Mouse (Mus musculus): ENCODE results near the gene Ndc1.

Gene Ndc1

DNA sequence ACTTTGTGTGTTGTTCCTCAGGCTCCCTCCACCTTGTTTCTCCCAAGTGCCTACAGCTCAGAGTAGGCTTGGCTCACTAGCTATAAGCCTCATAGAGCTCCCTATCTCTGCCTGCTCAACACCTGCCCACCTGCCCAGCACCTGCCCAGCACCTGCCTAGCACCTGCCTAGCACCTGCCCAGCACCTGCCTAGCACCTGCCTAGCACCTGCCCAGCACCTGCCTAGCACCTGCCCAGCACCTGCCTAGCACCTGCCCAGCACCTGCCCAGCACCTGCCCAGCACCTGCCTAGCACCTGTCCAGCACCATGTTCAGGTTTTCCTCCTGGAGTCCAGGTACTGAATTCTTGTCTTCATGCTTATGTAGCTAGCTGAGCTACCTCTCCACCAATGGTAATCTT lies 1.2 kb upstream of the Ndc1 start:
- DNase-seq: peak in 1 of 2 experiments; percentile 22

DNA sequence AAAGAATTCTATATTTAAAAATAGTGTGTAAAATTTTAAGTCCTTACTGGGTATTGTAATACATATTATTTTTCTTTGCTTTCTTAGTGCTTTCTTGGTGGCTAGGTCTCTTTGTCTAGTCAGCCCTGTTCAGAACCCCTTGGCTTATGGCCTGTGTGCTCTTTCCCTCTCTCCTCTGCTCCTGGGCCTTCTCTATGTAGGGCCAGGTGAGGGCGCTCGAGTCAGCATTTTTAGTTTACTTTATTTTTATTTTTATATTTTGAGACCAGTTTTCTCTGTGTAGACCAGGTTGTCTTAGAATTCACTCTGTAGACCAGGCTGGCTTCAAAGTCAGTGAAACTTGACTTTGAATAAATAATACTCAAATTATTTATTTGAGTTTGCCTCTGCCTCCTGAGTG lies 4.7 kb downstream of the Ndc1 start:
- DNase-seq: no peak

DNA sequence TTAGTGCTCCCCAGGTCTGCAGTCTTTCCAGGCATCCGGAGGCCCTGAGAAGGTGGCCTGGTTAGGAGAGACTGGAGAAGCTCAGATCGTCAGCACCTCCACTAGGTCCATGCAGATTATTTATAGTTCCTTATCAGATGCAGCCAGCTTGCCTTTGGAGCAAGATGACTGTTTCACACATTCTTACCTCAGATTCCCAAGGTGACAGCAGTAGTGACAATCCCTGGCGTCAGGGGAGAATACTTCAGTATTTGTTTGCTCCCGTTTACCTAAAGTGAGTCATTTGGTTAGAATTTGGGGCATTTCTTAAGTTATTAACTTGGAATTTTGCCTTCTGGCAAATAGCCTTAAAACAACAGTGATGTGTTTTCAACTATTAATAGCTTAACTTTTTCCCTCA lies 7.1 kb downstream of the Ndc1 start:
- DNase-seq: no peak

DNA sequence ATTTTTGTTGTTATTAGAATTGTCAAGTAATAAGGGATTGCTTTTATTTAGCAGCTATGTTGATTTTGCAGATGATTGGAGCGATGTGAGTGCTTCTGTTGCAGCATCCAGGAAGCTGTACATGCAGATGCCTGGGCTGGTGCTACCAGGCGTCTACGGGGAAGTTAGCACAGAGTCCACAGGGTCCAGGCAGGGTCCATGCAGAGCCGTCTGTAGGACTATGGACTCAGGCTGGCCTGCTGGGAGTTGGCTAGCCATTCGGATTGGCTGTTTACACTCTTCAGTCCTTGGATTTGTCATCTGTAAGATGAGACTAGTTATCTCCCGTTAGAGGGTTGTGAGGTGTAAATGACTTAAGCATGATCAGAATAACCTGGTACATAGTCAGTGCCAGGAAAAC lies 11.4 kb downstream of the Ndc1 start:
- peak; percentile 60 to 86 for DNase-seq

DNA sequence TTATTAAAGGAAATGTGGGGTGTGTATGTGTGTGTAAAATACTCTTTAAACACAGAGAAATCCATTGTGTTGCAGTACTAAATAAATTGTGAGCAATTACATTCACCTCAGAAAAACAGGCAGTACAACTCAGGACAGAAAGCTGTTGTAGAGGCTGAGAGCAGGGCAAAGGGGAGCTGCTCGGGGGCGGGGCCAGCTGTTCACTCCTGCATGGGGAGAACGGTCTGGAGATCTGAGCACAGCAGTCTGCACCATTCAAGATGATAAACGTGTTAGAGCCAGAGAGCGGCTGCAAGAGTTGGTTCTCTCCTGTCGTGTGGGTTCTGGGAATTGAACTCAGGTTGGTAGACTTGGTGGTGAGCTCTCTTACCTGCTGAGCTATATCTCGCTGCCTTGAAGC lies 13.3 kb downstream of the Ndc1 start:
- peak; percentile 40 to 61 for DNase-seq

DNA sequence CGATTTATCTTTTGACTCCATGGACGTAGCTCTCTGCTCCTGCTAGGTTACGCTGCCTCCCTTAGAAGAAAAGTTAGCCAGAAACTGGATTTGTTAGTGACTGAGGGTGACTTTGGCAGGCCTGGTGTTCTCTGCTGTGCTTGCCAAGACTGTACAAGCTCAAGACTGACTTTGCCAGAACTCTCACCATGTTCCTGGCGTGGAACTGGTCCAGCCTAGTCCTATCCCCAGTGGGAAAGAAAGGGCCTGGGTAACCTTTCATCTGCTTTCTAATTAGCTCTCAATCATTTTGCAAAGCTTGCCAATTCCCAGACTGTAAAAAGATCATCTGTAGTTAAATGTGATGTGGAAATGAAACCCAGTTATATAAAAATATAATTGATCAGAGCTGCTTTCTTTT lies 19.5 kb downstream of the Ndc1 start:
- peak; percentile 24 to 53 for DNase-seq

DNA sequence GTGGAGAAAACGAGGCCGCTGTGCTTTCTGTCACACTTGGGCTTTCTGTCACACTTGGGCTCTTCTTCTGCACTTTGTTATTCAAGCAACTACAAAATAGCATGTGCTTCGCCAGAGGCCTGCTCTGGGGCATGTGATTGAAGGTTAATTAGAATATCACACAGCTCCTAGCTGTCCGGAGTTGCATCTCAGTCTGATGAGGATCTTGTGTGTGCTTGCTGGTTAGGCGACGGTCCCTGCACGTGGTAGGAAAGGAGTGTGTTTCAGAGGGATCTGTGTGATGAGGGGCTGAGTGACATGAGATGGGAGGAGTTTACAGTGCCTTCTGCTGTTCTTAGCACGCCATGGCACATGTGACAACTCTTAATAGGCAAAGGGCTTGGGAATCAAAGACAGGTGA lies 19.9 kb downstream of the Ndc1 start:
- DNase-seq: no peak

DNA sequence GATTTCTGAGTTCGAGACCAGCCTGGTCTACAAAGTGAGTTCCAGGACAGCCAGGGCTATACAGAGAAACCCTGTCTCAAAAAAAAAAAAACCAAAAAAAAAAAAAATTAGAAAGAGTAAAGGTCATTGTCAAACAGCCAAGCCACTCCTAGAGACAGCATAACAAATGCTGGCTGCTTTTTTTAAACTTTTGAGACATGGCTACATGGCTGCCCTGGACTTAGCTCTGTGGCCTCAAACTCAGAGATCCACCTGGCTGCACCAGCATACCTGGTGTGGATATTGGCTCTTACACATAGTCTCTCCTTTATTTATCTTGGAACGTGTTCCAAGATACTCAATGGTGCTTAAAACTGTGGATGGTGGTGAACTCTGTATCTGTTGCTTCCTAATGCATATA lies 20.7 kb downstream of the Ndc1 start:
- peak; percentile 29 to 78 for DNase-seq

DNA sequence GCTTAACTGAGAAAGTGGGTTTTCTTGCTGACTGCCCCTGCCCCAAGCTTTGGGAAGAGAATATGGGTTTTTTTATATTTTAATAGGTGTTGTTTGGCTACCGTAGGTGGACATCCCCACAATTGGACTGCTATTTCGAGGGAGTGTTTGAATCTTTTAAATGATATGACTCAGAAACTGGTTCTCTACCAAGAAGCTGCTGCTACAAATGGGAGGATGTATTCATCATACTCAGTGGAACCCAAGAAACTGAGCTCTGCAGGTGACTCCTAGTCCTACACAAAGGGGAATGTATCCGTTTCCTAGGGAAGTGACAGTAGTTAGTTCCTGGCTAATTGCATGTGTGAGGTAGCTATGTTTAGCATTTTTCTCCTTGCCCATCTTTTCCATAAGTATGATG lies 21.8 kb downstream of the Ndc1 start:
- DNase-seq: no peak

DNA sequence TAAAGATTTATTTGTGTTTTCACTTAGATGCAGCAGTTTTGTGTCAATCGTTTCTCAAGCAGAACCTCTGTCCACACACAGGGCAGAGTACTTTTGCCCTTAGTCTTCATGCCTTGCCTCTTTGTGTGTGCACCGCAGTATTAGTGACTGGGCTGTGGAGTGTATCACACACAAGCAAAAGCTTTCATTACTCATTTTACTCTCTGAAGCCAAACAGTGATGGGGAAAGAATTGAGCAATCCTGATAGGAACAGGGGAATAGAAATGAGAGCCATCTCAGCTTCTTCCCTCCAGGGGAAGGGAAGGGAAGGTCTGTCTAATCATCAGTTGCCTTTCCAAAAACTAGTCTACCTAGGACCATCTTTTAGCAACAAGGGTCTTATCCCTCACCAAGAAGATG lies 26.2 kb downstream of the Ndc1 start:
- no peak for DNase-seq

DNA sequence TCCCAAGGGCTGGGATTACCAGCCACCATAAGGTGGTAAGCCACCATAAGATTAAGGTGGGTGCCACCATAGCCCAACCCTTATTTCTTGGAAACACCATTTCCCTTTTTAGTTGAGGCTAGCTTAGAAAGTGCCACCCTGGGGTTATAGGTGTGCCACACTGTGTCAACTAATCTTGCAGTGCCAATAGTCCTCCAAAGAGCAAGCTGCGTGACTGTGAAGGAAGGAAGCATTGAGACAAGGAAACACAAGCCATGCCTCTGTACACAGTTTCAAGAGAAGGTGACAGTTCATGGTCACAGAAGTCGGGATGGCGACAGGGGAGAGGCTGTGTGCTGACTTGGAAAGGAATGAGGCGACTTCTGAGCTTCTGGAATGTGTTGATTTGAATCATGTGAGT lies 52.6 kb downstream of the Ndc1 start:
- no peak for DNase-seq

DNA sequence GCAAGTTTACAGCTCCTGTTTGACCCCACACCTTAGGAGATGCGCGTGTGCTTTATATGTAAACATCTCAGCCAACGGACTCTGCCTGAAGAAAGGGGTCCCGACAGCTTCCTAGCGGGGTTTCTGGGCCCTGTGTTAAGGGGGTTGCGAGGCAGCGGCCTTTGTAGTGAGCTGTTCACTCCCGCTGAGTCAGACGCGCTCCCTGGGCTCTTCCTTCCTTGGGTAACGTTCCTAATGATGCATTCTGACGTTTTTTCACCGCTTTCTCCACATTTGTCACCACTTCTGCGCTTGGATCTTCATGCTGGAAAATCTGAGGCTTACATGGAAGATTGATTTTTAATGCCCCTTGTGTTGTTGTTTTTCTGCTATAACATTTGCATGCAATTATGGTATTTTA lies 54.1 kb downstream of the Ndc1 start:
- DNase-seq: no peak

DNA sequence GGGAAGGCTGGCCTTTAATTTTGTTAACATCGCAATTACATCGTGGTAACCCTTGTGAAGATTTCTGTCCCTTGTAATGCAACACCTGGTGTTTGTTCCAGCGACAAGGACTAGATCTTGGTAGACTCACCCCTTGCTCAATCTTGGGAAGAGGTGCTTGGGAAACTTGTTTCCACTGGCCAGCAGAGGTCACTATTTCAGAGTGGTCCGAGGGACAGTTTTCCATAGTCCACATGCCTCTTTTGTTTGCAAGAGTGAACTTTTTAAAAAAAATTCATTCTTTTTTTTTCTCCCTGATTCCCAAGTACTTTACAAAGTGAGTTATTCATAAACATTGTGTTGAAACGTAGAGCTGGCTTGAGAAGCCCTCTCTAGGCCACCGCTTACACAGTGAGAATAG lies 54.6 kb downstream of the Ndc1 start:
- DNase-seq: peak; percentile 61 to 66

DNA sequence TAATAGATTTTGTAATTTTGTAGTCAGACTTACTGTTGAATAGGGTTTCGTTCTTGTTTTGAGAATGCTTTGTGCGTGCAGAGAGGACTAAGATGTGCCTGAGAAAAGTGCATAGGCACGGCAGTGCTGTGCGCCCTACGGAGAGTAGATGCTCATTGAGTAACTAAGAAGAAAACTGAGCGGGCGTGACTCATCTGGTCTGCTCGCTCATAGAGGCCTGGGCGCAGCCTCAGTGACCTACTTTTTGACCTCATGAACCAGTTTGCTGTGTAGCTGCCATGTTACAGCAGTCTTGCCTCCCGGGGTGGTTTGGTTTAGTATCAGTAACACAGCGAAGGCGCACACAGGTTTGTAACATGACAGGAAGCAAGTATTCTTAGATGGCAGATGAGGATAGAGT lies 58.0 kb downstream of the Ndc1 start:
- DNase-seq: no peak

DNA sequence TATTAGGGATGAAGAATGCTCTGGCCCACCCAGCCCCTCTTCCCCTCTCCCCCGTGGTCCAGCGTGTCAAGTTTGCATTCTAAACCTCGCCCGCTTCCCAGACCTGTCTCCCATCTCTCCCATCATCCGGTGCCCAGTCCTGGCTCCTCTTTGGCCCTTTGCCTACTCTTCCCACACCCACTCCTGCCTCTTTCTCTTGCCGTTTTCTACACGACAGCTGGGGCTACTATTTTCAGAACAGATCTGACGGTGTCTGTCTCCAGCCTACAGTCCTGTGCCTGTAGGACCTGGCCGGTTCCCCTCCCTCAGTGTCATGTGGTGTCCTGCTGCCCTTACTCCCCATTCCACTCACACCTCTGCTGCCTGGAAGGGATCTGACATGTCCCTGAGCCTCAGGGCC lies 59.0 kb downstream of the Ndc1 start:
- DNase-seq: no peak

DNA sequence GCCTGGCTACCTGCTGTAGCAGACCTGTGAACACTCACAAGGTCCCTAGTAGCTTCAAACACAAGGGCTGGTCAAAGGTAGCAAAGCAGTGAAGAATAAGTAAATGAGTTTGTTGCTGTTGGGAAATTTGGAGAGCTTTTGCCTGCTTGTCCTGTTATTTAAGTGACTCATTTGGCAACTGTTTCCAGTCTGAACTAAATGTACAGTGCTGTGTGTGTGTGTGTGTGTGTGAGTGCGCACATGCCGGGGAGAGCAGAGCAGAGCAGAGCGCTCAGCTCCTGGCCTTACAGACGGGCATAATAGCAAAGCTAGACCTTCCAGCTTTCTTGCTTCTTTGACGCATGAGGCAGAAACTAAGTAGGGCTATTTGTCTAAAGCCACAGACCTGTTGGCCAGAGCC lies 65.1 kb downstream of the Ndc1 start:
- DNase-seq: no peak

DNA sequence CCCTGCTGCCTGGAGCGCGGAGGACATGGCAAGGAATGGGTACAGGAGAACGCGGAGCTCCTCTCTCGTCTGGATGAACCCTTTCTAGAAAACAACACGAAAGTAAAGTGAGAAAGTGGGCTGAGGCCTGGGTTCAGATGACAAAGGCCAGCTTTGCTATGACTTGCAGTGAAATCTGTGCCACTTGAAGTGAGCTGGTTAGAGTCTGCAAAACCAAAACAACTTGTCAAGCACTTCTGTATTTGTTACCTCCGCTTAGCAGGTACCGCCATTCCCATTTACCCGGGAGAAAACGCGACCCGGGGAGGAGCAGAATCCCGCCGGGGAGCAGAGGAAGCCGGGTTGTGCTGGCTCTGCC lies 66.4 kb downstream of the Ndc1 start:
- DNase-seq: no peak

DNA sequence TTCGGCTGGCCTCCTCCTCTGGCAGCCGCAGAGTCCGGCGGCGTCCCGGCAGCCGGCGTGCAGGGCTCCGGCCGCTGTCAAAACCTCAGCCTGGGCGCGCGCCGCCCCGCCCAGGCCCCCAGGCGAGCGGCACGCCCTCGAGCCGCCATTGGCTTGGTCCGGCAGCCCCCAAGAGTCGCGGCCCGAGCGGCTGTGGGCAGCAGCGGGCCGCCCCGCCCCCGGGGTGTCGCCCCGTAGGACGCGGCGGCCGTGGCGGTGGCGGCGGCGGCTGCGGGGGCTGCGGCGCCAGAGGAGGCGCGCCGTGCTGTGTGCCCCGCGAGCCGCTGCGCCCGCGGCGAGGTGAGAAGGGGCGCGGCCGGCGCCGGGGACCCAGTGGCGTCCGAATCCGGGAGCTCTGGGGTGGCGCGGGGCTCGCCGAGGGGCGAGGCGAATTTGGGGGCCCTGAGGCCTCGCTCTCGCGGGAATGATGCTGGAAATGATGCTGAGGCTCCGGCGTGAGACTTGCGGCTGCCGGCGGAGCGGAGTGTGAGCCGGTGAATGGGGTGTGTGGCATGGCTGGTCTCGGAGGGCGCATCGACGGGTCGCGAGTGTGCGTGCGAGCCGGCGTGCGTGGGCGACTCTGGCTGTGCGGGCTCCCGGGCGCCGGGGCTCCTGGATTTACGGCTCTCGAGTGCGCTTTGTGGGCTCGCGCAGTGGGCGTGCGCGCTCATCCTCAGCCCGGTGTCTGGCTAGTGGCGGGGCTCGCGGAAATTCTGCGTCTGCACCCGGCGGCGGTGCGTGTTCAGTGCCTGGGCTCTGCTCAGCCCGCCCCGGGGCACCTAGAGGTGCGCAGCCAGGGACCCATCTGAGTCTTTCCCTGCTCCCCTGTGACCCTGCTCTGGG lies 67.0 kb downstream of the Ndc1 start, which contains the start of gene Glis1:
Gene Glis1, plus strand, starts transcription at position 236 of the 882 bp plus-strand sequence.
- peak; percentile 78 to 93 for DNase-seq

DNA sequence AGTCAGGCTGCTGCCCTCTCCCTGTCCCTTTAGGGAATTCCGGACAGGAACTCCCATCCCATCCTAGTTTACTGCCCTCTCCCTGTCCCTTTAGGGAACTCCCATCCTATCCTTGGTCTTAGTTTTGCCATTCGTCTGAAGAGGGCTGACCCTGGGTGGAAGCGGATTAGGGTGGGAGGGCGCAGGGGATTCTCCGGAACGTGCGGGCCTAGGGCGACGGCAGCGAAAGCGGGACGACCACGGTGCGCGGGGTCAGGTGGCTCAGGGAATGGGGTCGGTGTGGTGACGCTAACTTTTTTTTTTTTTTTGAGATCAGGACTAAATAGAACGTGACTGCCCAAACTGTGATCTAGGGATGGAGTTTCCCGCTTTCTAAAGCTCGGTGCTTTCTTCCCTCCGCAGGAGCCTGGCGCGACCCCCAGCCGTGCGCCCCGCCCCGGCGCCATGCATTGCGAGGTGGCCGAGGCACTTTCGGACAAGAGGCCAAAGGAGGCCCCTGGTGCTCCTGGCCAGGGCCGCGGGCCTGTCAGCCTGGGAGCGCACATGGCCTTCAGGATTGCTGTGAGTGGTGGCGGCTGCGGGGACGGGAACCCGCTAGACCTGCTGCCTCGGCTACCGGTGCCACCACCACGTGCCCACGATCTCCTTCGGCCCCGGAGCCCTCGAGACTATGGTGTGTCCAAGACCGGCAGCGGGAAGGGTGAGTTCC lies 67.8 kb downstream of the Ndc1 start:
- peak in 1 of 2 experiments; percentile 62 for DNase-seq

DNA sequence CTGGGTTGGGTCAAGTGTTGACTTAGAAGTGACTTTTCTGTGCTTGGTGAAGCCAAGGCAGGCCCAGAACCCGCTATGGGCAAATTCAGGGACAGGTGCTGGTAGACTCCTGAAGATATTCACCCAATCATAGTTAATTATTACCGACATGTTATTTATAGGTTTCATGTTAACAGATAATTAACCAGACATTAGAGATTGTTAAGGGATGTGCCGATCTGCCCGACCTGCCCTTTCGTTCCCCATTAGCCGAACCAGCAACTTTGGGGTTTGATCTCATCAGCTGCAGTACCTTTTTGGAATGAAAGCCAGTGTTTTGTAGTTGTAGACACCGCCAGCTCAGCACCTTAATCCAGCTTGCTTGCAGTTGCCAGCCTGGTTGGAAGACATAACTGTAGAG lies 68.9 kb downstream of the Ndc1 start:
- peak; percentile 60 to 83 for DNase-seq

DNA sequence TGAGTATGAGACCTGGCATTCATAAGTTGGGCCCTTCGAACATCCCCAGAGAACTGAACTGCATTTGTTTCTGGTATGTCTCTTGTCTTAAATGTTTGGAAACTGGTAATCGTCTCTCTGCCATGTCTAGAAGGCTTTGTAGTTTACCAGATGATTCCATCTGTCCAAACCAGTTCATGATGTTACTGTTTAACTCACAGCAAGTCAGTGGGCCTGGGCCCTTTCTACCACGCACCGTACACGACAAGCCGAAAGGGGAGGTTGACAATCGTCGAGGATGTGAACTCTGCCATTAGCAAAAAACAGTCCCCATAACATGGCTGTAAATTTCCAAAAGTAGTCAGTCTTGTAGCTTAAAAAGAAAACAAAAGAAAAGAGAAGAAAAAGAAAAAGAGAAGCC lies 71.2 kb downstream of the Ndc1 start:
- no peak for DNase-seq

DNA sequence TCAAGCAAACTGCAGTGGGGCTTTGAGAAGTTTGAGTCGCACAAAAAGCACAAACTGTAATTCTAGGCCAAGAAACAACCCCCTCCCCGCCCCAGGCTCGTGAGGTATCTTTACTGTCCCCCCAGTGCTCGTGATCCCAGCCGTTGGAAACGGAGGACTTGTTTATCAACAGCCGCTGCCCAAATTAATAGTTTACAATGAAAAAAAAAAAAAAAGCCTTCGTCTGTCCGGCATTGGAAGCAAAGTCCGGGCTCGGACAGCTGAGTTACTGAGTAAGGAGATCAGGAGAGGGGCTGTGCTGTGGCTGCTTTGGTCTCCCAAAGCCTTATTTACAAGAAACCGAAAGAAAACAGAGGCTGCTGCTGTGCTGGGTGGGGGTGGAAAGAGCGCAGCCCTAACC lies 72.7 kb downstream of the Ndc1 start:
- DNase-seq: peak; percentile 71 to 83

DNA sequence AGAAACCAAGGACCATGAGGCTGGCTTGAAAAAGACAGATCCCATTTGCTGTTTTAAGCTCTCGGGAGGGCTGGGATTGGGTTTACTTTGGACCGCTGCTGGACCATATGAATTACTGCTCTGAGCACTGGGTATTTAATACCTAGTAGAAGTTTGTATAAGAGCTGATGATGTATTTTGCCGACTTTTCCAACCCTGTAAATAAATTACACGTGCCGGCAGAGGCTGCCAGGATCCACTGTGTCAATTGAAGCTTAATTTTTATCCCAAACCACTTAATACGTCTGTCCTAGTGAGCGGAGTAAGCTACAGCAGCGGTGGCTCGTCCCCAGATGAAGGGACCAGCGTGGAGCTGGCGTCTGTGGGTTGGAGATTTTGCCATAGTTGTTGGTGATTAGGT lies 74.7 kb downstream of the Ndc1 start:
- DNase-seq: peak; percentile 59 to 73

DNA sequence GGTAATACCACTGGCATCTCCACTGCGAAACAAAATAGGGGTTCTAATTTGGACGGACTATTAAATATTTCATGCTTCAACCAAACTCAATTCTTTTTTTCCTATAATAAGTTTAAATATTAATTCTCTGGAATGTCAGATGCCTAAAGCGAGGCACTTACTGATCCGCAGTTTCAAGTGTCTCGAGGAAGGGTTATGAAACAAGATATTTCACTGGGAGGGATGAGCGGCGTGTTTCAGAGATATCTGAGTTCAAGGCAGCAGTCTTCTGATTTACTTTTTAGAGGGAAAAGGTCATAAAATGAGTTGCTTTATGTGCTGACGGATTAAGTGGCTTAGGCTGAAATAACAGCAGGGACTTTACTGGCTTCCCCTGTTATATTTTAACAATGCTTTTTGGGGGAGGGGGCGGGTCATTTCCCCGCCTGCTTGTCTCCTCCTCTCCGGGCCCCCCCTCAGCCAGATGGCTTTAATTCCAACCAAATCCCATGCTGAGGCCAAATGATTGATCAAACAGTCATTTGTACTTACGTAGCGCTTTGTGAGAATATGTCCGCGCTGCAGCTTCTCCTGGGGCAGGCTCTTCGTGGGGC lies 75.4 kb downstream of the Ndc1 start:
- peak in 1 of 2 experiments; percentile 30 for DNase-seq
